Mouse (Mus musculus): ENCODE results near the gene Trim63.

DNA sequence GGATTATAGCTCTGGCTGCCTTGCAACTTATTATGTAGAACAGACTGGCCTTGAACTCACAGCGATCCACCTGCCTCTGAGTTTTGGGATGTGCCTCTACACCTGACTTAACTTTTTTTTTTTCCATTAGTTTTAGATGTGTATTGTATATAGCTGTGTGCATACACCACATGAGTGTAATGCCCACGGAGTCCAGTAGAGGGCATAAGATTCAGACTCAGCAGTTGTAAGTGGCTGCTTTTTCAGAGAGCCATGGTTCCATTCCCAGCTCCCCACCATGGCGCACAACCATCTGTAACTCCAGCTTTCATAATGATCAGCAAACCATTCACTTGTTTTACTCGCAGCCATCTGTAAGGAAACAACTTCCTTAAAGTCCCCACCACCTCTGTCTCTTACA is 18.4 kb upstream of the Trim63 start:
- TF ChIP-seq EP300 (IDR thresholded peaks at IDR 0.05) (no peak), CTCF (IDR thresholded peaks at IDR 0.05) (no peak)
